Mouse (Mus musculus): ENCODE results near the gene Tgfa.

- TF ChIP-seq CTCF (IDR thresholded peaks at IDR 0.05; ENCODE audit: borderline replicate concordance, extremely low read depth, insufficient read depth, insufficient read length) (no peak), POLR2A (IDR thresholded peaks at IDR 0.05; ENCODE audit: borderline replicate concordance, extremely low read depth, insufficient read depth, insufficient read length, poor library complexity, severe bottlenecking) (no peak)
Measured at GRCm38 (mm10) chr6:86218066-86218465, 23.0 kb downstream of the Tgfa start.
